Mouse (Mus musculus): ENCODE data around the gene Gypa.

- TF ChIP-seq CTCF (conservative IDR thresholded peaks at IDR 0.05; ENCODE audit: low read length) (no peak), NANOG (IDR thresholded peaks at IDR 0.05; ENCODE audit: borderline replicate concordance, low read length) (no peak), POU5F1 (IDR thresholded peaks at IDR 0.05; ENCODE audit: borderline replicate concordance, low read length) (no peak)
Observed at GRCm38 (mm10) chr8:80494819-80495218, 1.2 kb downstream of the Gypa start.

Data from E14TG2a.4 (cell line).